Mouse (Mus musculus) mouse embryonic stem cell (cell line): ENCODE measurements around the gene Irgq.

Experiments
- in situ Hi-C, 2 experiments: fragments of 300-500 bp; cut with MboI; formaldehyde crosslinking; loops; 1 replicate in 1 of 2; 3 replicates in 1 of 2; pipeline ENCODE4 v1.14.3; 2019 to 2020; ENCODE audit warnings: low sequenced_read_pairs in 2 of 2, low pct_unique_long_range_greater_than_20kb in 1 of 2, mixed read lengths in 1 of 2; ENCODE audit not compliant: unreplicated experiment in 1 of 2

The Irgq gene

GRCm38 (mm10) chr7:24571071-24571470, 40.6 kb downstream of the Irgq start:
- in situ Hi-C loops = no loop called here

GRCm38 (mm10) chr7:24572455-24572854, 42.0 kb downstream of the Irgq start:
- in situ Hi-C loops = no loop called here

DNA sequence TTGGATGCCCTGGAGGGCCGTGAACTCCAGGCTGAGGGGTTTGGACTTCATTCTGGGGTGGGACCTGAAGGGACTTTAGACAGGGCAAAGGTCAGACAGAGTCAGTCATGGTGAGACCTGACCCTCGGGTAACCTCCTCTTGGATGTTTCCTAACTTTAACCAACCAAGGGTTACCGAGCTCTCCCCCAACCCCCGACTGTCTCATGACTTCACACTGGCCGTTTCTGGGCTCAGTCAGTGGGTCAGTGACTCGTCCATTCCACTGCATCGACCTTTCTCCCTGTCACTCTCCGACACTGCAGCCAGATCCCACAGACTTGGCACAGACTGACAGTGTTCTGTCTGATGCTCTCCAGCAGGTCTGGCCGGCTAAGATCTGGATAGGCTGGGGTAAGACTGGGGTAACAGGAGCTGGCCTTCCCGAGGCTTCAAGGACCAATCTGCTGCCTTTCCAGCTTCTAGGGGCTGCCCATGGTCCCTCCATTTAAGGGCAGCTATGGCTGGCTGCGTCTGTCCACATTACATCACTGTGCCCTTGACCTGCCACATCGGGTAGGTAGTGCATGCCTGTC, 43.8 kb downstream of the Irgq start:
- in situ Hi-C loops = no loop called here

GRCm38 (mm10) chr7:24577811-24578210, 47.3 kb downstream of the Irgq start:
- in situ Hi-C loops = no loop called here

DNA sequence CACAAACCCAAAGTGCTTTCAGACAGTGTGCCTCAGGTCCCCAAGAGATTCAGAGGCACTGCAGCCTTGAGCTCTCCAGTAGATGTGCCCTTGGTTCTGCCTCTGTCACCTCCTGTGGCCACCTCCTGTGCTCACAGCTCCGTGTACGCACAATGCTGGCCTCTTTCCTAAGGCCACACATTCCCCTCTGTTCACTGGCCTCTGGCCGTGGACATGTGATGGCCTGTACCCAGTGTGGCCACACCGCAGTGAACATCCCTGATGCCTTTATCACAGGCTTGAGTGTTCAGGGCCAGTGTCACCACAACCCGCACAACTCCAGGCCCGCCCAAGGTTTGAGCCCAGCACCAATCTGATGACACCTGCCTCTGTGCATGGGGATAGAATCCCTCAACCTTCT, 54.4 kb downstream of the Irgq start:
- in situ Hi-C loops = no loop called here

DNA sequence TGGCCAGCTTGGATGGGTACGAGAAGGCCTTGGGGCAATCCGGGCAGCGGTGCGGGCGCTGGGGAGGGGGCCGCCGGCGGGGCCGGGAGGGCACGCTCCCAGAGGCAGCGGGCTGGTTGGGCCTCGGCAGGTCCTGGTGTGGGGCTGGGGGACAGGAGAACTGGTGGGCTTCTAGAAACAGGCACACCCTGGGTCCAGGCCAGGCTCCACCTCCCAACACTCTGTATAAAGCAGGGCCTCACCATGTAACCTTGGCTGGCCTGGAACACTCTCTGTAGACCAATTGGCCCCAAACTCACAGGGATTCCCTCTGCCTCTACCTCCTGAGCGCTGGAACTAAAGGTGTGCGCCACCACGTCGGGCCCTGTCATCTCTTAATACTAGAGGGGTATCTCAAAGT, 55.5 kb downstream of the Irgq start:
- in situ Hi-C loops = no loop called here

GRCm38 (mm10) chr7:24586828-24587227, 56.3 kb downstream of the Irgq start:
- in situ Hi-C loops = no loop called here

DNA sequence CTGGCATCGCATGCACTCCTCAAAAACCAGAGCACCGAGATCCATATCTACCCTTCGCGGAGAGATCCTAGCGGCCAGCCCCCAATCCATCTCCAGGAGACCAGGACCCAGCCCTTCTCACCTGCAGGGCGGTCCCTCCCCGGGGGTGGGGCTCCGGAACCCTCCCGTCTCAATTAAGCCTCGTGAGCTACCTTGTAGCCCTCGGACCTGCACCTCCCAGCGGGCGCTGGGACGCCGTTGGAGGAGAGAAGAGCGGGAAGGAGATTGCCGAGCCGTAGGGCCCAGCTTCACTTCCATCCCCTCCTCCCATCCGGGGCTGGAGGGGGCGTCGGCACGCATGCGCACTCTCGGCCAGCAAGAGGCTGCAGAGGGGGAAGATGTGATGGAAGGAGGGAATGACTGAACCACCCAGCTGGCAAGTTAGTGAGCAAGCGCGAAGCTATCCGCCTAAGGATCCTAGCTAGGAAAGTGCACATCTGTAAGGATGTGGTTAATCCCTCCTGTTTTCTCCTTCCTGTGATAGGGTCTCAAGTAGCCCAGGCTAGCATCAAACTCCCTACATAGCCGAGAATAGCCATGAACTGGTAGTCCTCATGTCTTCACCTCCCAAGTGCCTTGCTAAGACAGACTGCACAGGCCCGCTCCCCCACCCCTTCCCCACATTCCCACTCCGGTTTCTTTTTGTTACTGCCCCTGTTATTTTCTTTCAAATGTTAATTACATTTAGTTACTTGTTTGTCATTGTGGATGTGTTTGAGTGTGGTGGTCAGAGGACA, 57.0 kb downstream of the Irgq start, which contains the start of the genes Ethe1 and Zfp575:
Gene Ethe1 (plus strand): TSS at position 214 of the 776 bp plus-strand sequence.
Gene Zfp575 (minus strand): TSS at position 312 of the 776 bp plus-strand sequence.
- in situ Hi-C loops = no loop called here
